Mouse (Mus musculus): ENCODE results near the gene 4921507P07Rik. TPM values are rescaled to one million over a fixed set of nuclear protein-coding genes. Genes with fewer than 3 reads are reported as not detected.

Gene 4921507P07Rik
- polyA plus RNA-seq, 1 experiment = 0.01 TPM

DNA sequence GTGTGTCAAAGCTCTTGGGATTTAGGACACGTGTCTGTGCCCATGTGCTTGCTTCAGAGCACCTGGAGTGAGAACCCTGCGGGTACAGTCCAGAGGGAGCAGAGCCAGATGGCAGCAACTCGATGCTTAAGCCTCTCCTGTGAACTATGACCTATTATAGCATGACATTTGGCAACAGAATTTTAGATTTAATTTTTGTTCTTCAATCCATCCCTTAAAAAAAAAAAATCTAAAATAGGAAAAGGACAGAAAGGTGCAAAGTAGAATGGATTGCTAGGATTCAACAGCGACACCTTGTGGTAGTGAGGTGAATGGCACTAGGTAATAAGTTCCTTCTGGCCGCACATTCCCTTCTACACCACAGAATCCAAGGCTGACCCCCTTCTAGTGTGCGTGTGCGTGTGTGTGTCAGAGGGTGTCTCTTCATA is 69.8 kb downstream of the 4921507P07Rik start:
- Histone ChIP-seq H3K4me3 (no peak overlapping the region), H3K79me2 (ENCODE audit: control insufficient read depth, insufficient read depth) (no peaks in the 10 kb centered on the region), H3K27me3 (ENCODE audit: control insufficient read depth, insufficient read depth, insufficient read length) (no peaks in the 10 kb centered on the region), H3K36me3 (ENCODE audit: control insufficient read depth, insufficient read depth) (no peaks in the 10 kb centered on the region), H3ac (ENCODE audit: control insufficient read depth, insufficient read length) (no peak overlapping the region), H3K4me2 (ENCODE audit: low read depth) (peak overlapping the region; percentile 76)
- TF ChIP-seq CEBPB (IDR thresholded peaks at IDR 0.05; ENCODE audit: insufficient read depth, poor library complexity, severe bottlenecking) (no peak), E2F4 (IDR thresholded peaks at IDR 0.05; ENCODE audit: insufficient read depth) (no peak), TCF3 (IDR thresholded peaks at IDR 0.05; ENCODE audit: insufficient read length, low read depth) (no peak), SRF (IDR thresholded peaks at IDR 0.05; ENCODE audit: control insufficient read depth, insufficient read length, low read depth) (no peak), MAX (IDR thresholded peaks at IDR 0.05; ENCODE audit: low read depth) (no peak), POLR2A (IDR thresholded peaks at IDR 0.05; ENCODE audit: insufficient read length, low read depth) (no peak)

DNA sequence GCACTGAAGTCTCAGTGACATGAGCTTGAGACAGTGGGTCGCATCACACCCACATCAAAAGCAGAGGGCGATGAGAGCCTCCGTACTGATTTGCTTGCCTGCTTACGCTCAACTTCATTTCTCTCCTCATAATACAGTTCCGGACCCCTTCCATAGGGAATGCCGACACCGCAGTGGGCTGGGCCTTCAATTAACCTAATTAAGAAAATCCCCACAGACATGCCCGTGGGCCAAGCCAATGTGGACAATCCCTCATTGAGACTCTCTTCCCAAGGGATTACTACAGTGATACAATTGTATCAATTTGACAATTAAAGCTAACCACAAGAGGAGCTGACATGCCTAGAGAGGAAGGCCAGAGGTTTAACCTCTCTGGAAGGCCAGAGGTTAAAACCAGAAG is 70.6 kb downstream of the 4921507P07Rik start:
- Histone ChIP-seq H3ac (ENCODE audit: control insufficient read depth, insufficient read length) (no peak overlapping the region), H3K36me3 (ENCODE audit: control insufficient read depth, insufficient read depth) (no peaks in the 10 kb centered on the region), H3K27me3 (ENCODE audit: control insufficient read depth, insufficient read depth, insufficient read length) (no peaks in the 10 kb centered on the region), H3K79me2 (ENCODE audit: control insufficient read depth, insufficient read depth) (no peaks in the 10 kb centered on the region), H3K4me3 (no peak overlapping the region), H3K4me2 (ENCODE audit: low read depth) (no peak overlapping the region)
- TF ChIP-seq MYOD1 (IDR thresholded peaks at IDR 0.05; ENCODE audit: control insufficient read depth in 1 of 3, insufficient read length in 2 of 3, low read depth in 2 of 3) (no peak), POLR2A (IDR thresholded peaks at IDR 0.05; ENCODE audit: insufficient read length, low read depth) (no peak), E2F4 (IDR thresholded peaks at IDR 0.05; ENCODE audit: insufficient read depth) (no peak), TCF12 (IDR thresholded peaks at IDR 0.05; ENCODE audit: insufficient read depth, poor library complexity, severe bottlenecking) (no peak), REST (IDR thresholded peaks at IDR 0.05; ENCODE audit: insufficient read depth, insufficient read length) (no peak), USF1 (IDR thresholded peaks at IDR 0.05; ENCODE audit: low read depth) (no peak), POLR2AphosphoS2 (IDR thresholded peaks at IDR 0.05; ENCODE audit: insufficient read length, low read depth) (no peak), SRF (IDR thresholded peaks at IDR 0.05; ENCODE audit: control insufficient read depth, insufficient read length, low read depth) (no peak), TCF3 (IDR thresholded peaks at IDR 0.05; ENCODE audit: insufficient read length, low read depth) (no peak), MYOG (IDR thresholded peaks at IDR 0.05; ENCODE audit: control insufficient read depth in 1 of 3, insufficient read depth in 1 of 3, insufficient read length in 2 of 3, low read depth in 2 of 3) (no peak), CEBPB (IDR thresholded peaks at IDR 0.05; ENCODE audit: insufficient read depth, poor library complexity, severe bottlenecking) (no peak), MAX (IDR thresholded peaks at IDR 0.05; ENCODE audit: low read depth) (no peak)

DNA sequence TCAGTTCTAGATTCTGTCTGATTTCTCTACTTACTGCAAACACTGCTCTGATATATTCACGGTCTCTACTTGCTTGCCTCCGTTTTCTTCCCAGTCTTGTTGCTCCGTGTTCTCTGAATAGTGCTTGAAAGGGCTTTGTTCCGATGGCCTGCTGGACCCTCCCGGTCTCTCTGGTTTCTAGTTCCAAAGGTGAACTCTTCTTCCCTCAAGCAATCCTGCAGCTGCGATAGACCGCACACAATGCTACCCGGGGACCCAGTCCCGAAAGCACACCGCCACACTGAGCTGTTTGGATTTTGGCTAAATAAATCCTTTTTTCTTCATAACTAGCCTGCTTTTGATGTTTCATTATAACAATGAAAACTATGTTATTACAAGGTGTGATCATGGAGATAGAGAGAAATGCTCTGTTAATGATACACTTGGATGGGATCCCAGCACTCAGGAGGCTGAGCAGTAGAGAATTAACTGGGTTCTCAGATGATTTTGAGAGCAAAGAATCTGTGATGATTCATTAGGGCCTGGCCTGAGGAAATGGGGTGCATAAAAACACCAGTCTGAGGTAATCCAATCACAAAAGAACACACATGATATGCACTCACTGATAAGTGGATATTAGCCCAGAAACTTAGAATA is 72.1 kb downstream of the 4921507P07Rik start:
- H3ac ChIP-seq (ENCODE audit: control insufficient read depth, insufficient read length) = no peak overlapping the region
- H3K79me2 ChIP-seq (ENCODE audit: control insufficient read depth, insufficient read depth) = no peaks in the 10 kb centered on the region
- H3K27me3 ChIP-seq (ENCODE audit: control insufficient read depth, insufficient read depth, insufficient read length) = no peaks in the 10 kb centered on the region
- no peak overlapping the region for H3K4me2 ChIP-seq (ENCODE audit: low read depth)
- no peak for TF ChIP-seq POLR2A (IDR thresholded peaks at IDR 0.05; ENCODE audit: insufficient read length, low read depth)
- no peak for TF ChIP-seq MYOD1 (IDR thresholded peaks at IDR 0.05; ENCODE audit: control insufficient read depth in 1 of 3, insufficient read length in 2 of 3, low read depth in 2 of 3)
- TF ChIP-seq TCF3 (IDR thresholded peaks at IDR 0.05; ENCODE audit: insufficient read length, low read depth) = no peak
- no peak for TF ChIP-seq REST (IDR thresholded peaks at IDR 0.05; ENCODE audit: insufficient read depth, insufficient read length)
- no peak for TF ChIP-seq USF1 (IDR thresholded peaks at IDR 0.05; ENCODE audit: low read depth)
- no peak for TF ChIP-seq CEBPB (IDR thresholded peaks at IDR 0.05; ENCODE audit: insufficient read depth, poor library complexity, severe bottlenecking)
- TF ChIP-seq TCF12 (IDR thresholded peaks at IDR 0.05; ENCODE audit: insufficient read depth, poor library complexity, severe bottlenecking) = no peak
- TF ChIP-seq SRF (IDR thresholded peaks at IDR 0.05; ENCODE audit: control insufficient read depth, insufficient read length, low read depth) = no peak
- H3K36me3 ChIP-seq (ENCODE audit: control insufficient read depth, insufficient read depth) = no peaks in the 10 kb centered on the region
- H3K4me3 ChIP-seq = no peak overlapping the region

Other genes with a start within 250 kb of the 4921507P07Rik start
- 8.9 TPM for gene Osbpl3, start 140.4 kb downstream of the 4921507P07Rik start, polyA plus RNA-seq (2012; fragmentation: generic; extraction: Trizol)
- 51.9 TPM for gene Cycs, start 30.1 kb downstream of the 4921507P07Rik start, polyA plus RNA-seq (2012; fragmentation: generic; extraction: Trizol)
- not detected for gene Npvf, start 57.8 kb upstream of the 4921507P07Rik start, polyA plus RNA-seq (2012; fragmentation: generic; extraction: Trizol)

Data from myocyte (in vitro differentiated cells).